Mouse (Mus musculus) heart, embryonic 13.5 days (tissue): ENCODE measurements around the gene Aig1. TPM values are rescaled to one million over a fixed set of nuclear protein-coding genes. Genes with fewer than 3 reads are reported as not detected.

Experiments used
- ATAC-seq: fragments of 200-750 bp; cut with Nextera tagmentation; 2 replicates; pipeline ENCODE4 v1.8.0; 2017; ENCODE audit warnings: moderate TSS enrichment; ENCODE audit not compliant: insufficient number of reproducible peaks, low FRiP score, low TSS enrichment; ENCODE audit errors: extremely low read depth
- H3K27ac ChIP-seq: fragments of 300-500 bp; sonication (generic); replicated peaks from 2 replicates; pipeline ENCODE4 v1.5.1; 2015; ENCODE audit warnings: moderate library complexity, mild to moderate bottlenecking, inconsistent platforms
- H3K27me3 ChIP-seq: fragments of 300-500 bp; sonication (generic); replicated peaks from 2 replicates; pipeline ENCODE4 v1.6.1; 2015; ENCODE audit warnings: mild to moderate bottlenecking, inconsistent platforms
- H3K36me3 ChIP-seq: fragments of 300-500 bp; sonication (generic); 2 replicates; pipeline ENCODE4 v1.6.1; 2015; ENCODE audit warnings: mild to moderate bottlenecking, inconsistent platforms
- H3K4me1 ChIP-seq: fragments of 300-500 bp; sonication (generic); 2 replicates; pipeline ENCODE4 v1.6.1; 2015; ENCODE audit warnings: inconsistent platforms
- H3K4me2 ChIP-seq: fragments of 300-500 bp; sonication (generic); 2 replicates; pipeline ENCODE4 v1.6.1; 2015; ENCODE audit warnings: inconsistent platforms, mild to moderate bottlenecking, moderate library complexity
- H3K4me3 ChIP-seq: fragments of 300-500 bp; sonication (generic); 2 replicates; pipeline ENCODE4 v1.5.1; 2015; ENCODE audit warnings: moderate library complexity, mild to moderate bottlenecking, inconsistent platforms
- H3K9ac ChIP-seq: fragments of 300-500 bp; sonication (generic); 2 replicates; pipeline ENCODE4 v1.6.1; 2015; ENCODE audit warnings: inconsistent platforms, mild to moderate bottlenecking, moderate library complexity
- H3K9me3 ChIP-seq: fragments of 300-500 bp; sonication (generic); 2 replicates; pipeline ENCODE4 v1.6.1; 2016; ENCODE audit warnings: inconsistent platforms
- WGBS: fragments of 180-500 bp; shearing (Covaris S2); methylation state at CpG from one replicate; pipeline ENCODE4 v1.1.7; 2015; ENCODE audit warnings: mixed read lengths; 5-methylcytosine and 5-hydroxymethylcytosine counted together
- polyA plus RNA-seq: library from polyadenylated mRNA; unstranded; fragments of >200 nt; fragmentation: Nextera tagmentation; extraction: Ambion mirVana; gene quantifications from 2 replicates; pipeline ENCODE4 v1.2.1, GENCODE M21; 2015

The Aig1 gene
- polyA plus RNA-seq, 1 experiment from 2014 or later, result 52.3 TPM

DNA sequence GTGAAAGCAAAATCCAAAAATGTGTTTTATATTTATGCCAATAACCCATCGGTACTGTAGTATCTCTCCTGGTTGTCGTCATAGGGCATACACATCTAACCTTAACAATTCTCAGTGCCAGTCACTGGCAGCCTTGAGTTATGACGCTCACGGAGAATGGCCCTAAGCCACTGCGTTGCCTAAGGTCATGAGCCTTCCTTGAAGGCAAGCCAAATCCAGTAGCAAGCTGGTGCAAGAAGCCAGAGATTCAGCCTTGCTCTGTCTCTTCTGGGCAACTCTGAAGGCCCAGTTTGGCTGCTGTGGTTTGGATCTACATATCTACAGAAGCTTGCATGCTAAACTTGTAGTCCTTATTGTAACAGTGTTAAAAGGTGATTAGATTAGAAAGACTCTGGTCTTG is 55.2 kb downstream of the Aig1 start:
- no peaks in the 10 kb centered on the region for H3K9me3 ChIP-seq
- no peaks in the 10 kb centered on the region for H3K4me1 ChIP-seq
- H3K36me3 ChIP-seq, result no peaks in the 10 kb centered on the region
- H3K9ac ChIP-seq, result no peak overlapping the region
- no peak for ATAC-seq
- H3K27ac ChIP-seq, result no peak overlapping the region
- no peak overlapping the region for H3K4me3 ChIP-seq
- H3K4me2 ChIP-seq, result no peak overlapping the region
- no peaks in the 10 kb centered on the region for H3K27me3 ChIP-seq
- WGBS, result 91% methylated on average over 5 of the region's 5 CpGs

DNA sequence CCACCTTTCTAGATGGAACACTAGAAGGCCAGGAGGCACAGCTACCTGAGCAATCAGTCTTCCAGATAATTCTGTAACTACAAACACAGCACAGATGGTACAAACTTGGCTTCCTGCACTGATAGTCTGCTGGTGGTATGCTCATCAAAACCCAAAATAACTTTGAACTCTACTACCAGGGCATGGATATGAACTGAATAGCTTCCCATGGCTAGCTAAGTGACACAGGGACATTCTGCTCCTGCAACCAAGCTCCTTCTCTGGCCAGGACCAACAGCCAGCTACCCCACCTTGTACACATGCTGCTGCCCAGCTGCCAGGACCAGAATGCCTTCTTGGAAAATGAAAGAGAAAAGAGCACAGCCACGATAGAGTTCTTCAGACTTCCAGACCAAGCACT is 60.5 kb downstream of the Aig1 start:
- Histone ChIP-seq H3K4me2 (no peak overlapping the region), H3K27me3 (no peaks in the 10 kb centered on the region), H3K9me3 (peaks cover 6% of the 10 kb centered on the region), H3K36me3 (peaks cover 8% of the 10 kb centered on the region), H3K9ac (no peak overlapping the region), H3K4me1 (peaks cover 3% of the 10 kb centered on the region; the same call in 1 of the 2 replicates), H3K27ac (no peak overlapping the region), H3K4me3 (no peak overlapping the region)
- WGBS, result 92% methylated on average over 1 of the region's 1 CpGs
- ATAC-seq, result no peak

GRCm38 (mm10) chr10:13806806-13807205 is 62.0 kb downstream of the Aig1 start:
- no peak overlapping the region for H3K27ac ChIP-seq
- no peak overlapping the region for H3K4me3 ChIP-seq
- H3K9me3 ChIP-seq, result peaks cover 6% of the 10 kb centered on the region
- peaks cover 3% of the 10 kb centered on the region; the same call in 1 of the 2 replicates for H3K4me1 ChIP-seq
- H3K4me2 ChIP-seq, result no peak overlapping the region
- H3K27me3 ChIP-seq, result no peaks in the 10 kb centered on the region
- H3K36me3 ChIP-seq, result peaks cover 10% of the 10 kb centered on the region
- no peak for ATAC-seq
- H3K9ac ChIP-seq, result no peak overlapping the region

- Histone ChIP-seq H3K4me3 (no peak overlapping the region), H3K4me1 (no peaks in the 10 kb centered on the region), H3K4me2 (no peak overlapping the region), H3K9ac (no peak overlapping the region), H3K27me3 (no peaks in the 10 kb centered on the region), H3K9me3 (peaks cover 8% of the 10 kb centered on the region), H3K36me3 (peaks cover 49% of the 10 kb centered on the region), H3K27ac (no peak overlapping the region)
- ATAC-seq, result no peak
- WGBS, result 88% methylated on average over 5 of the region's 5 CpGs
These were observed 67.5 kb downstream of the Aig1 start for GRCm38 (mm10) chr10:13801296-13801695.

- H3K9me3 ChIP-seq, result no peaks in the 10 kb centered on the region; the same call in 1 of the 2 replicates
- no peak overlapping the region for H3K9ac ChIP-seq
- H3K36me3 ChIP-seq, result peaks cover 44% of the 10 kb centered on the region
- WGBS, result 93% methylated on average over 1 of the region's 1 CpGs
- H3K27me3 ChIP-seq, result no peaks in the 10 kb centered on the region
- no peak overlapping the region for H3K27ac ChIP-seq
- no peak for ATAC-seq
- no peak overlapping the region for H3K4me2 ChIP-seq
- H3K4me3 ChIP-seq, result no peak overlapping the region
- H3K4me1 ChIP-seq, result peaks cover 7% of the 10 kb centered on the region; the same call in 1 of the 2 replicates
These were observed 75.3 kb downstream of the Aig1 start for GRCm38 (mm10) chr10:13793458-13793857.

DNA sequence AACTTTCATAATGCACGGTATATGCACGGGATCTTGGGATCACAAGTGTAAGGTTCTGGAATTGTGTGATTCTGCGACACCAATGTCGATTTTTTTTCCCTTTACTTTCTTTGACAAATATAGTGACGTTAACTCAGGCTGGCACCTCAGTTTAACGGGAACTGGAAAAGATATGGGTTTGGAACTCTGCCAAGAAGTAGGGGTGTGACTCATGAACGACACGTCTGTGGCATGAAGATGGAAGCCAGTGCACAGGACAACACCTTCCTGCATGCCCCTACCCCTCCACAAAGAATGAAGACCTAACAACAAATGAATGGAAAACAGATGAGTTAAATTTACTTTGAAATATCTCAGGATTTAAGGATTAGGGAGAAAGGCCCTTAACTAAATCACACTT is 76.0 kb downstream of the Aig1 start:
- H3K4me2 ChIP-seq, result no peak overlapping the region
- no peak overlapping the region for H3K4me3 ChIP-seq
- no peaks in the 10 kb centered on the region for H3K27me3 ChIP-seq
- ATAC-seq, result no peak
- no peak overlapping the region for H3K9ac ChIP-seq
- H3K27ac ChIP-seq, result no peak overlapping the region
- H3K36me3 ChIP-seq, result peaks cover 47% of the 10 kb centered on the region
- 49% methylated on average over 8 of the region's 8 CpGs for WGBS
- peaks cover 7% of the 10 kb centered on the region; the same call in 1 of the 2 replicates for H3K4me1 ChIP-seq
- H3K9me3 ChIP-seq, result no peaks in the 10 kb centered on the region; the same call in 1 of the 2 replicates

DNA sequence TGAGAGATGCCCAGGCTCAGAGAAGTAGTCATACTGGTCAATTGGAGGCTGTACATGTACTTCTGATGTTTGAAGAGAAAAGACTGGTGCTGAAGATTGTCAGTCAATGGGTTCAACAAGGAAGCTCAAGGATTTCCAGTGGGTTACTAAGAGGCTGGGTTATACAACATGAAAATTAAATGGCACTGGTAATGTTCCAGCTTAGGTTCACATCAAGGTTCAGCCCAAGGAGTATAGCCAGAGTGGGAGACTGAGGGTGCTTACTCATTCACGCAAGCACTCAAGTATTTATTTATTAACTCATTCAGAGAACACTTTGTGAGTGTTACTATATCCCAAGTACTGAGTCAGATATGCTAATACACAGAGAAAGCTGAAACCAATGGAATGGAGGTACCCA is 79.2 kb downstream of the Aig1 start:
- H3K27me3 ChIP-seq, result no peaks in the 10 kb centered on the region
- no peak overlapping the region for H3K4me2 ChIP-seq
- H3K9me3 ChIP-seq, result no peaks in the 10 kb centered on the region; the same call in 1 of the 2 replicates
- no peak overlapping the region for H3K4me3 ChIP-seq
- peaks cover 7% of the 10 kb centered on the region; the same call in 1 of the 2 replicates for H3K4me1 ChIP-seq
- peaks cover 36% of the 10 kb centered on the region for H3K36me3 ChIP-seq
- 87% methylated on average over 1 of the region's 1 CpGs for WGBS
- H3K27ac ChIP-seq, result no peak overlapping the region
- no peak overlapping the region for H3K9ac ChIP-seq
- no peak for ATAC-seq

DNA sequence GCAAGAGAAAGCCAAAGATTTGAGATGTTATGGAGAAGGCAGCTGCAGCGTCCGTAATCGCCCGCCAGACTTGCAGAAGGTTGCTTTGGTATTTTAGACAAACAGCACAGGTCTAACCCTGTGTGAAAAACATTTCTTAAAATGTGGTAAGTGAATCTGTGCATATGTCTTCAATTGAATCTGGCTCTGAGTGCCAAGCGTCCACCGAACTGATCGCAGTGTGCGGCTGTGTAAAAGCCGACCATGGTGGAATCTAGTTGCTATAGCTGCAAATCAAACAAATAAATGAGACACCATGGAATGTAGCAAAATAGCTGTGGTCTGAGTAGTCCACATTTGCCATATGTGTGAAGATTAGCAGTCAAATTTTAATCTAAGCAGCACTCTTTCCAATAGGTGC is 80.7 kb downstream of the Aig1 start:
- ATAC-seq, result no peak
- H3K4me2 ChIP-seq, result no peak overlapping the region
- H3K4me3 ChIP-seq, result no peak overlapping the region
- no peak overlapping the region for H3K27ac ChIP-seq
- no peaks in the 10 kb centered on the region for H3K27me3 ChIP-seq
- peaks cover 6% of the 10 kb centered on the region; the same call in 1 of the 2 replicates for H3K4me1 ChIP-seq
- H3K9ac ChIP-seq, result no peak overlapping the region
- WGBS, result 86% methylated on average over 9 of the region's 9 CpGs
- peaks cover 38% of the 10 kb centered on the region for H3K36me3 ChIP-seq
- no peaks in the 10 kb centered on the region for H3K9me3 ChIP-seq

DNA sequence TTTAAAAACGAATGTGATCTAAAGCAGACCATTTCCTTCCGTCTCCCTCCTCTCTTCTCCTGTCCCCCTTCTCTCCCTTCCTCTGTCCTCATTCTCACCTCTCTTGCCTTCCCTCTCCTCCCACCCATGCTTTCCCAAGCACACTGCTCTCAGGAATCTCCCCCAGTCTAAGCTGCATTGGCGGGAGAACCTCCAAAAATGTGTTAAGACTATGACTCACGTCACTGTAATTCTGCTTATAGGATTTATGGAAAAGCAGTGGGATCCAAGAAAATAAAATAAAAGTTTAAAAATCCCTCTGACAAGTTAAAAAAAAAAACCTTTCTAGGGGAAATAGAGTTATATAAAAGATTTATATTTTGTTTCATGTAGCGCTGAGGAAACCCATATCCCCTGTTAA is 86.0 kb downstream of the Aig1 start:
- Histone ChIP-seq H3K4me3 (no peak overlapping the region), H3K27ac (no peak overlapping the region), H3K9ac (no peak overlapping the region), H3K27me3 (no peaks in the 10 kb centered on the region), H3K4me1 (no peaks in the 10 kb centered on the region), H3K4me2 (no peak overlapping the region), H3K9me3 (no peaks in the 10 kb centered on the region), H3K36me3 (peaks cover 30% of the 10 kb centered on the region; the same call in 1 of the 2 replicates)
- 75% methylated on average over 5 of the region's 5 CpGs for WGBS
- ATAC-seq, result no peak

DNA sequence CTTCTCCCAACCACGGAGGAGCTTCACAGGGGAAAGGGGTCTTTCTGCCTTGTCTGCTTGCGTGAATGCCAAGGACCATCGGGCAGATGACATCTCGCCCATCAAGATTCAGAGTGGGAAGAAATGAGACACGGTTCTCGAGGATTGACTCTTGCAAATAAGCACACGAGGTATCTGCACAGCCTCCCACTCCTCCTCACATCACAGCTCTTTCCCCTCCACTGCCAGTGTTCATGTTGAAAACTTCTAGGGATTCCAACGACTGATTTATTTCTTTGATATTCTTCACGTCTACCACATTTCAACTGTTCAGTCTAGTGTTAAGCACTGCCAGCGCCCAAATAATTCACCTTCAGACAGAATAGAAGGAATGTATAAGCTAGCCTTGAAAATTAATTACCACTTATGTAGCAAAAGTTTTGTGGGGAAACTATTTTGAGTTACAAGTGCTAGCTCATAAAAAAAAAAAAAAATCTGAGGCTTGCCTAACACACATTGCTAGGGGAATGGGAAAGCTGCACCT is 86.5 kb downstream of the Aig1 start:
- WGBS, result 82% methylated on average over 10 of the region's 10 CpGs
- H3K36me3 ChIP-seq, result peaks cover 32% of the 10 kb centered on the region
- no peak overlapping the region for H3K9ac ChIP-seq
- no peak for ATAC-seq
- no peak overlapping the region for H3K4me2 ChIP-seq
- no peak overlapping the region for H3K27ac ChIP-seq
- no peaks in the 10 kb centered on the region for H3K4me1 ChIP-seq
- no peak overlapping the region for H3K4me3 ChIP-seq
- no peaks in the 10 kb centered on the region for H3K9me3 ChIP-seq
- no peaks in the 10 kb centered on the region for H3K27me3 ChIP-seq

DNA sequence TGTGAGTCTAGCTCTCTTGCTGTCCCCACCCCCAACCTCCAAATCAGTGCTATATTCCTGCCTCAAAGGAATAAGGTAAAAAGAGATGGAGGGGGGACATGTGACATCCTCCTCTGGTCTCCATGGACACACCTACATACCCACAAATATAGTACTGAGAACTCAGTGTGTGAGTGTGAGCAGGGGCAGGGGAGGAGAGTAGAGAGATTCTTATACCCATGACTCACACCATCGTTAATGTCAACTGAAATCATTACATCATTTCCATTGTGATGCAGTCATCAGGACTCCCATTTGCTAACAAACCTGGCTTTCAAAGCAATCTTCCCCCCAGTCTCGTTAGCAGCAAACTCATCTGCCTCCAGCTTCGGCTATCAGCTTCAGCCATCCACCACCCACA is 92.8 kb downstream of the Aig1 start:
- ATAC-seq, result no peak
- peaks cover 21% of the 10 kb centered on the region for H3K36me3 ChIP-seq
- no peaks in the 10 kb centered on the region for H3K27me3 ChIP-seq
- no peak overlapping the region for H3K4me3 ChIP-seq
- H3K4me1 ChIP-seq, result peaks cover 7% of the 10 kb centered on the region
- no peak overlapping the region for H3K4me2 ChIP-seq
- H3K9ac ChIP-seq, result no peak overlapping the region
- no peak overlapping the region for H3K27ac ChIP-seq
- 65% methylated on average over 3 of the region's 3 CpGs for WGBS
- no peaks in the 10 kb centered on the region for H3K9me3 ChIP-seq

DNA sequence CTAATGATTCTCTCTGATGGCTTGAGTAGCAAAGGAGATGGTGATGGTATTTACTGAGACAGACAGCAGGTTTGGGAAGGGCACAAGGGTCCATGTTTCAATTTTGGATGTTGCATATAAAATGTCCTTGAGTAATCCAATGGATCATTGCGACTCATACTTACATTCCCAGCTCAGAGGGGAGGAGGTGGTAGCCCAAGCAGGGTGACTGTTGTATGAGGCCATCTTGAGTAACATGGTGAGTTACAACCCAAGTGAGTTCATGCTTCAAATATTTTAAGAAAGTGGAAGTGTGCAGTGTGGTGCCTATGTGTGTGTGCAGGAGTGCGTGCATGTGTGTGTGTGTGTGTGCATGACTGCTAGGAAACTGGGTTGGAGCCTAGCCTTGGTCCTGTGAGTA is 93.4 kb downstream of the Aig1 start:
- ATAC-seq, result no peak
- WGBS, result 93% methylated on average over 2 of the region's 2 CpGs
- no peak overlapping the region for H3K9ac ChIP-seq

More for the DNA sequence above, 93.4 kb downstream of the Aig1 start:
- Histone ChIP-seq H3K27ac (no peak overlapping the region), H3K36me3 (peaks cover 18% of the 10 kb centered on the region), H3K9me3 (no peaks in the 10 kb centered on the region), H3K4me1 (peaks cover 12% of the 10 kb centered on the region), H3K27me3 (no peaks in the 10 kb centered on the region), H3K4me2 (no peak overlapping the region), H3K4me3 (no peak overlapping the region)
